Mouse (Mus musculus): Measurements from ENCODE around the gene Lipi.

The Lipi gene

GRCm38 (mm10) chr16:75585961-75586360 lies at the start of gene Lipi:
TSS of gene Lipi (minus strand) at chr16:75586061.
- DNase-seq (ENCODE audit: low read depth, low spot score) = no peak

- no peak for DNase-seq (ENCODE audit: low read depth, low spot score)
Measured at GRCm38 (mm10) chr16:75627862-75628261, 42.0 kb upstream of the Lipi start.

GRCm38 (mm10) chr16:75617651-75618349 lies 31.9 kb upstream of the Lipi start:
- peak; percentile 69 for DNase-seq (ENCODE audit: low read depth, low spot score)

GRCm38 (mm10) chr16:75612561-75612960 lies 26.7 kb upstream of the Lipi start:
- no peak for DNase-seq (ENCODE audit: low read depth, low spot score)

- DNase-seq (ENCODE audit: low read depth, low spot score) = no peak
Measured at GRCm38 (mm10) chr16:75606415-75606814, 20.6 kb upstream of the Lipi start.

DNA sequence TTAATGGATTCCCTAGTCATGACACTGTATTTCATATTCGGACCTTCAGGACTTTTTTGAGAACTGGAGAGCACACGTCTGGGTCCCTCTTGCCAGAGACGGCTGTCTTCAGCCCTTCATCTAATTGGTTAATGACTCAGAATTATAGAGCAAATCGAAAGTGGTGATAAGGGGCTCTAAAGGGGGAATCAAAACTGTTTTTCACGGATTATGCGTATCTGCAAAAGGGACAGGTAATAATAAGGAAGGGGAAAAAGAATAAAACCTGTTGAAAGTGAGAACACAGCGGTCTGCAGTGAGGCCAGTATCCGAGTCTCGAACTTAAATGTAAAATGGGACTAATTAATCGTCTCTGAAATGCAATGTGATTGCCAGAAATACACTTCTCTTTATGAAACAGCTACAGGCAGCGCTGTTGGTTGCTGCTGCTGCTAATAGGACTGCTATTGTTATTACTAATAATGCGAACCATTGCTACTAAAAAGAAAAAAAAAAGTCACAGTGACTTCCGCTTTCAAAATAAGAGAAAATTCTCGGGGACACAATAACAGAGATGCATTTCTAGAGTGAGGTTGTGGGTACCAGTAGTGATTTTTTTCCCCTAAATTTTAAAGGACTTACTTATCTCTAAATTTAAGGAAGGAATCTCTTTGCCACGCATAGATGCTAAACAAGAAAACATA lies 7.8 kb upstream of the Lipi start:
- DNase-seq (ENCODE audit: low read depth, low spot score) = no peak

- DNase-seq (ENCODE audit: low read depth, low spot score) = peak; percentile 83
Measured at GRCm38 (mm10) chr16:75592671-75593500, 7.0 kb upstream of the Lipi start, which contains the start of gene Rbm11. TSS of gene Rbm11 (plus strand) at chr16:75592844.

GRCm38 (mm10) chr16:75586466-75586865 lies 605 bp upstream of the Lipi start:
- DNase-seq (ENCODE audit: low read depth, low spot score) = no peak

- DNase-seq (ENCODE audit: low read depth, low spot score) = no peak
Measured at GRCm38 (mm10) chr16:75582279-75582678, 3.6 kb downstream of the Lipi start.

DNA sequence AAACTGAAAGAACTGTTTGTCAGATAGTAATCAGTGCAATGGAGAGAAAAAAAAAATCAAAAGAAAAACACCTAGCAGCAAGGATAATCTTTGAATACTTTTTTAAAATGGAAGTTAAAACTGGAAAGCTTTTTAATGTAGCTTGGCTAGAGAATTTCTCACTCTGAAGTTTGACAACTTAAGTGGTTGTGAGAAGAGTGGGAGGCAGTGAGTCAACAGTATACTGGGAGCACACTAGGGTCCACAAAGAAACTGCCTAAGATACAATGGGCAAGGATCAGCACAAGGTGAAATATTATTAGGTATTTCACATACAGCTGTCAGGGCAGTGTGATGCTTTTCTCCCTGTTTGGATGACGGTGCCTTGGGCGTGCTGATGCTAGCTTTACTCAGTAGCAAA lies 23.0 kb downstream of the Lipi start:
- no peak for DNase-seq (ENCODE audit: low read depth, low spot score)

GRCm38 (mm10) chr16:75545310-75545709 lies 40.6 kb downstream of the Lipi start:
- no peak for DNase-seq (ENCODE audit: low read depth, low spot score)

DNA sequence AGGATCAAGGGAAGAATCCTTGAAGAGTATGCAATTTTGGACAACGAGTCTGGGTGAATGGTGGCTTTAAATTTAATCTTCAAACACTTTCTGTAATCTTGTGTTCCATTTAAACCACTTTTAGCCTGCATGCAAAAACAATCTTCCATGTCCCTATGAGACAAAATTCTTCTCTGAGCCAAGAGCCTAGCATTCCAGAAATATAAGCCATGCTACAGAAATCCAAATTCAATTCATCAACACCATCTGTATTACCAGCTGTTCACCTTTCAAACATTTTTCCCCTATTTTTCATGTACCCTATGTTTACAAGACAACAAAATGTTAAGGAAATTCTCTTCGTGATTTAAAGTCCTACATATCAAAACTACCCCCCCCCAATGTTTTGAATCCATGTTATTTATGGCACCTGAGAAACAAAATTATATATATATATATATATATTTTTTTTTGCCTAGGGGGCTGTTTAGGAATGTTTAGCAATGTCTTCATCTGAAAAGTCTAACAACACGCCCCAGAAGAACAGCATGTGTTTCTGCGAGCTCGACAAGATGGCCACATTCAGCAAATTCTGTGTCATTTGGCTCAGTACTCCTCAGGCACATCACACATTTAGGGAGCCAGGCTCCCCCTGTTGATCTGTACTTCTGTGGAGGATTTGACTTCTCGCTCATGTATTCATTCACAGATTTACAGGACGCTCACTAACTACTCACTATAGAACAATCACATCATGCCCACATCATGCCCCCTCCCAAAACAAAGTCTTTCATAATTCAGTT lies 47.9 kb downstream of the Lipi start:
- no peak for DNase-seq (ENCODE audit: low read depth, low spot score)

GRCm38 (mm10) chr16:75531705-75532104 lies 54.2 kb downstream of the Lipi start:
- DNase-seq (ENCODE audit: low read depth, low spot score) = no peak

DNA sequence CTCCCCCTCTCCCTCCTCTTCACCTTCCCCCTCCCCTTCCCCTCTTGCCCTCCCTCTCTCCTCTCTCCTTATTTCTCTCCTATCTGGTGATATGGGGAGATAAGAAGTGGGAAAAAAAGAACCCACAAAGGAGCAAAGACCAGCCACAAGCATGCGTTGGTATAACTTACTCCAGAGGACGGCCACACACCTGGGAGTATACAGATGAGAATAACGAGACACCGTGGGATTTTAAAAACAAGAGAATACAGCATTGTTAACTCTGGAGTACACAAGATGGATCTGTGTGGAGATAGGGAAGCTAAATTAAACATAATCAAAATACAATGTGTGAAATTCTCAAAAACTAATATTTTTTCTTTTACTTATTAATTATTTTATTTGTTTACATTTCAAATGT lies 89.3 kb downstream of the Lipi start:
- no peak for DNase-seq (ENCODE audit: low read depth, low spot score)
